ENCODE assay signal across 16 mouse cellular contexts in genomic region chr7:83952511-83952910, GRCm38 (mm10).
A peak's percentile ranks its signal among the peaks of the same experiment; 100 is the strongest.
DNase-seq lines count a peak whose midpoint lies in the region; ATAC-seq and TF ChIP-seq lines count a peak whose summit lies in the region.
"Had no signal": no experiment of that assay in that cellular context is flagged by ENCODE, and none has a peak within 500 bp of the region (broad histone marks: within the 10 kb centered on the region; RNA-seq: fewer than 3 reads in every experiment).

No protein-coding gene starts in this region.

- intact Hi-C loops in gastrocnemius, adult 2 months (cut with DNase I): loop anchor here (5.0 kb wide), 1 partner anchor 115 kb away; no protein-coding TSS in a partner anchor

- no peak for TF ChIP-seq CTCF in gastrocnemius, adult 2 months (IDR thresholded peaks at IDR 0.05)

- DNase-seq in gastrocnemius, adult 18-20 months (ENCODE audit: low spot score): peak; percentile 64
- DNase-seq in gastrocnemius, postnatal 4 days (ENCODE audit: low spot score in 2 of 2): no peak
- DNase-seq in 3T3-L1 (ENCODE audit: low read depth, low spot score): peak; percentile 36
- peak; percentile 93 to 97 for DNase-seq in cerebellum, adult 18-20 months
- DNase-seq in gastrocnemius, adult 2 months: peak; percentile 83
- DNase-seq in B cell, adult 2 months: no peak
- no peak for DNase-seq in left cerebral cortex, adult 9 months (ENCODE audit: low spot score in 2 of 2)
- DNase-seq: kidney, postnatal 14 days; liver, embryonic 13.5 days; lung, postnatal 10 days; thymus, adult 18-20 months had no signal

- no peak overlapping the region for H3K4me3 ChIP-seq in gastrocnemius, adult 2 months
- no peak overlapping the region for H3K4me3 ChIP-seq in forebrain, embryonic 12.5 days (replicated peaks)
- H3K4me3 ChIP-seq: limb, embryonic 10.5 days; liver, embryonic 13.5 days; midbrain, embryonic 13.5 days had no signal

- peak overlapping the region; percentile 86 for H3K27ac ChIP-seq in gastrocnemius, adult 2 months
- H3K27ac ChIP-seq in forebrain, embryonic 12.5 days: no peak overlapping the region
- H3K27ac ChIP-seq: limb, embryonic 10.5 days; liver, embryonic 13.5 days; midbrain, embryonic 13.5 days had no signal

- no peak overlapping the region for H3K9ac ChIP-seq in forebrain, embryonic 12.5 days
- H3K9ac ChIP-seq: liver, embryonic 13.5 days; midbrain, embryonic 13.5 days had no signal

- no peak overlapping the region for H3K4me2 ChIP-seq in forebrain, embryonic 12.5 days
- H3K4me2 ChIP-seq: liver, embryonic 13.5 days; midbrain, embryonic 13.5 days had no signal

- ATAC-seq in forebrain, embryonic 12.5 days (ENCODE audit: low FRiP score): no peak
- ATAC-seq: inflammation-experienced regulatory T-cells, adult 6 months; midbrain, embryonic 13.5 days had no signal

- no peaks in the 10 kb centered on the region for H3K27me3 ChIP-seq in forebrain, embryonic 12.5 days
- H3K27me3 ChIP-seq: liver, embryonic 13.5 days; midbrain, embryonic 13.5 days had no signal

- no peaks in the 10 kb centered on the region for H3K36me3 ChIP-seq in forebrain, embryonic 12.5 days (replicated peaks)
- H3K36me3 ChIP-seq: G1E; limb, embryonic 10.5 days; liver, embryonic 13.5 days; midbrain, embryonic 13.5 days had no signal

- no peaks in the 10 kb centered on the region for H3K9me3 ChIP-seq in forebrain, embryonic 12.5 days
- H3K9me3 ChIP-seq: G1E; limb, embryonic 10.5 days; liver, embryonic 13.5 days; midbrain, embryonic 13.5 days had no signal

- WGBS in forebrain, embryonic 12.5 days: 91% methylated on average over 9 of the region's 9 CpGs

- no peaks in the 10 kb centered on the region for H3K4me1 ChIP-seq in forebrain, embryonic 12.5 days
- H3K4me1 ChIP-seq: limb, embryonic 10.5 days; liver, embryonic 13.5 days; midbrain, embryonic 13.5 days had no signal

Comparison
In these comparisons a context has a peak if more than half of its experiments do, and no peak if none do; other contexts are left out.
1. DNase-seq: peak in gastrocnemius, adult 18-20 months (single experiment), 3T3-L1 (single experiment), cerebellum, adult 18-20 months (2 of 2) and gastrocnemius, adult 2 months (single experiment); none in gastrocnemius, postnatal 4 days (0 of 2), B cell, adult 2 months (0 of 2) and left cerebral cortex, adult 9 months (0 of 2).